Mouse (Mus musculus): ENCODE measurements around the gene Pp2d1. TPM values are rescaled to one million over a fixed set of nuclear protein-coding genes. Genes with fewer than 3 reads are reported as not detected.

The Pp2d1 gene
- polyA plus RNA-seq, 1 experiment, result not detected

DNA sequence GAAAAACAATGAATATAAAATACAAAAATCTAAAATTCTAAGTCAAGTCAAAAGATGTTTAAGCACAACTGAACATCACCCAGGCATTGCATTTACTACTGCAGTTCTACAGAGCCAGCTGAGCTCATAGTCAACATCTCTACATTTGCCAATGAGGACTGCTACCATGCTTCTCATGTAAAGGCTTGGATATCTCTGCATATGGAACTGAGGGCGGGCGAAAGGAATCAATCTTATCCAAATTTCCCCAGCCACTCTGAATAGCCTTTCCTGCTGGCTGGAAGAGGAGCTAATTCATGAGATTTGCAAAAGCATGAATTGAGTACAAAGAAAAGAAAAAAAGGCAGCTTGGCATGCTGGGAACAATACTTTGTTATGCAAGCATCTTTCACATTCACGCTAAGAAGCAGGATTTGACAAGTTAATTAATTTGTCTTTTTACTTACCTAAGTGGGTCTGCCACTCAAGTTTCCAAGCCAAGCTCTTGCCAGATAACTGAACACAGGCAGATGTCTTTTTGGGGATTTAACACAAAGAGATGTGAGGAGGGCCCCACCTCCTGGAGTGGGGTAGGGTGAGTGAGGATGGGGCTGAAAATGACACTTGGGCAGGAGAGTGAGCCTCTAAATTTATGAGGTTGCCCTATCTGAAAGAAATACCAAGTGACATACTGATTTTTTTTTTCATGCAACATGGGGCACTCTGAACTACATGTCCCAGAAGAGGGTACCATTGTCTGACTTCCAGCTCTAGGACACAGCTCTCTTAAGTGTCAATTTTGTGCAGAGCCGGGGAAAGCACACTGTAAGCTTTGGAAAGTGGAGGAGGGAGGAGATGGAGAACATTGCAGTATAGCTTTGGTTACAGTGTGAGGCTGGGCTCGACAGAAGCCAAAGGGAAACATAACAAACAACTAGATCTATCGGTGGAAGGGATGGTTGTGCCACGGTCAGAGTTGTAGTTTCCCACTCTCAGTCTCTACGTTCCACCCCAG is 12.4 kb upstream of the Pp2d1 start:
- no peaks in the 10 kb centered on the region for H3K27me3 ChIP-seq (ENCODE audit: control insufficient read depth, insufficient read depth, low read length)
- no peak overlapping the region for H3K27ac ChIP-seq (ENCODE audit: insufficient read depth, low read depth, low read length)
- H3K4me3 ChIP-seq (ENCODE audit: low read depth, low read length), result no peak overlapping the region
- no peaks in the 10 kb centered on the region for H3K36me3 ChIP-seq (ENCODE audit: control insufficient read depth, insufficient read depth, low read length)
- no peaks in the 10 kb centered on the region for H3K4me1 ChIP-seq (ENCODE audit: control insufficient read depth, insufficient read depth, insufficient read length, low read length)
- TF ChIP-seq POLR2A (IDR thresholded peaks at IDR 0.05; ENCODE audit: low read depth, low read length) (no peak), CTCF (IDR thresholded peaks at IDR 0.05; ENCODE audit: extremely low read depth, insufficient read length, insufficient replicate concordance, low read depth, low read length) (no peak)
- 86% methylated on average over 8 of the region's 8 CpGs for WGBS

DNA sequence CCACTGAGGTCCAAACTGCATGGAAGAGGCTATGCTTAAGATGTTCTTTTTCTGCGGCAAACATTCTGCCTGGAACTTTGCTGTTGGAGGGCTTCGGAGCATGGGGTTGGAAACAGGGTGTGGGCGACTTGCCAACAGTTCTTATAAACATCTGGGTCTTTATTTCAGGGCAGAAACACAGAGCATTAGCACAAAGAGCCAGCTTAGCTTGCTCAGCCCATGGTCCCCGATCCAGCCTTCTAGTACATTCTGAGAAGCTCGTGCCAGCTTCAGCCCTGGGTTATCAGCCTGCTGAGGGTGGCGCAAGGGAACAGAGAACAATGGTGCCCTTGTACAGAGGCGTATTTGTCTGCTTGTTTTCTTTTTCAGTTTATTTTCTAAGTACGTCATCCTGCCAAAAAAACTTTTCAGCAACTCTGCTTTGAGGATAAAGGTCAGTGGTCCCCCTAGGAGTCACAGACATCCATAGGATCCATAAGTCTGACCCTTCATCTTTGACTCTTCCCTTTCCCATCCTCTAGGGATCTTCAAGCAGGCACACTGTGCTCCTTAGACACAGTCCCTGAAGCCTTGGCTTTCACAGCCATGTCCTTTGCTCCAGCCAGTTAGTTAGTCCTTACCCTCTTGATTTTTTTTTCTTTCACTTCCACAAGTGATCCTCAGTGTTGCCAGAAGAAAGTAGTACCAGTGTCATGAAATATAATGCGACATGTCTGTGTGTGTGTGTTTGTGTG is 4.5 kb upstream of the Pp2d1 start:
- WGBS, result 38% methylated on average over 9 of the region's 9 CpGs
- Histone ChIP-seq H3K4me1 (ENCODE audit: control insufficient read depth, insufficient read depth, insufficient read length, low read length) (no peaks in the 10 kb centered on the region), H3K27me3 (ENCODE audit: control insufficient read depth, insufficient read depth, low read length) (no peaks in the 10 kb centered on the region), H3K4me3 (ENCODE audit: low read depth, low read length) (no peak overlapping the region), H3K36me3 (ENCODE audit: control insufficient read depth, insufficient read depth, low read length) (no peaks in the 10 kb centered on the region), H3K27ac (ENCODE audit: insufficient read depth, low read depth, low read length) (no peak overlapping the region)
- TF ChIP-seq CTCF (IDR thresholded peaks at IDR 0.05; ENCODE audit: extremely low read depth, insufficient read length, insufficient replicate concordance, low read depth, low read length) (no peak), POLR2A (IDR thresholded peaks at IDR 0.05; ENCODE audit: low read depth, low read length) (no peak)

DNA sequence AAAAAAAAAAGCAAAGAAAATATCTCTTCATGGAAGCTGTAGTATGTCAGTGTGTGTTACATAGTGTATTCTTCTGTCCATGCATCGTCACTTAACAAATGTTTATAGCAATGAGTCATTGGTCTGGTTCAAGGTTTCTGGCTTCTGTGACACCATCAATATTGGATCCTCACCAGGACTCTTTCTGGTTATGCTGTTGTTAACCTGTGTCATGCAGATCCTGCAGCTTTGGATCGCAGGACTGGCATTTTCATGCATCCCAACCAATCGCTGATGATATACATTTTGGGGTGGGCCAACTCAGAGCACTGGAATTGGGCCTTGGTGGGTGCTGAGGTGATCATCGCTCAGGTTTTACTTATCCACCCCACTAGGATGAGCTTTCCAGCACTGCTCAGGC is 3.3 kb upstream of the Pp2d1 start:
- H3K4me3 ChIP-seq (ENCODE audit: low read depth, low read length), result no peak overlapping the region
- 91% methylated on average over 4 of the region's 4 CpGs for WGBS
- TF ChIP-seq CTCF (IDR thresholded peaks at IDR 0.05; ENCODE audit: extremely low read depth, insufficient read length, insufficient replicate concordance, low read depth, low read length) (no peak), POLR2A (IDR thresholded peaks at IDR 0.05; ENCODE audit: low read depth, low read length) (no peak)
- H3K27me3 ChIP-seq (ENCODE audit: control insufficient read depth, insufficient read depth, low read length), result no peaks in the 10 kb centered on the region
- H3K4me1 ChIP-seq (ENCODE audit: control insufficient read depth, insufficient read depth, insufficient read length, low read length), result no peaks in the 10 kb centered on the region
- no peak overlapping the region for H3K27ac ChIP-seq (ENCODE audit: insufficient read depth, low read depth, low read length)
- H3K36me3 ChIP-seq (ENCODE audit: control insufficient read depth, insufficient read depth, low read length), result no peaks in the 10 kb centered on the region

DNA sequence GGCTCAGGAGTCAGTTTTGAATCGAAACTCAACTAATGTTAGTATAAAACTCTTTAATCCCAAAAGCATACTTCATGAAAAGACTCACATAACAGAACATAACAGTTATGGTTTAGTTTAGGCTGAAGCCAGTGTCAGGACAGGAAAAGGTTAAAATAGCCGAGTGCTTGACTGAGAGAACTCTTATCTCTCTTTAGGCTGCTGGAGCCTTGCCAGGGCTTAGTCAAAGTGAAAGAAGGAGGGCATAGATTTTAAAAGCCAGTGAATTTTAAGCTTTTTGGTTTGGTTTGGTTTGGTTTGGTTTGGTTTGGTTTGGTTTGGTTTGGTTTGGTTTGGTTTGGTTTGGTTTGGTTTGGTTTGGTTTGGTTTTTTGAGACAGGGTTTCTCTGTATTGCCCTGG is 6.8 kb downstream of the Pp2d1 start:
- TF ChIP-seq CTCF (IDR thresholded peaks at IDR 0.05; ENCODE audit: extremely low read depth, insufficient read length, insufficient replicate concordance, low read depth, low read length) (no peak), POLR2A (IDR thresholded peaks at IDR 0.05; ENCODE audit: low read depth, low read length) (no peak)
- Histone ChIP-seq H3K27me3 (ENCODE audit: control insufficient read depth, insufficient read depth, low read length) (no peaks in the 10 kb centered on the region), H3K4me1 (ENCODE audit: control insufficient read depth, insufficient read depth, insufficient read length, low read length) (no peaks in the 10 kb centered on the region), H3K27ac (ENCODE audit: insufficient read depth, low read depth, low read length) (no peak overlapping the region), H3K36me3 (ENCODE audit: control insufficient read depth, insufficient read depth, low read length) (no peaks in the 10 kb centered on the region), H3K4me3 (ENCODE audit: low read depth, low read length) (no peak overlapping the region)
- 18% methylated on average over 2 of the region's 2 CpGs for WGBS

DNA sequence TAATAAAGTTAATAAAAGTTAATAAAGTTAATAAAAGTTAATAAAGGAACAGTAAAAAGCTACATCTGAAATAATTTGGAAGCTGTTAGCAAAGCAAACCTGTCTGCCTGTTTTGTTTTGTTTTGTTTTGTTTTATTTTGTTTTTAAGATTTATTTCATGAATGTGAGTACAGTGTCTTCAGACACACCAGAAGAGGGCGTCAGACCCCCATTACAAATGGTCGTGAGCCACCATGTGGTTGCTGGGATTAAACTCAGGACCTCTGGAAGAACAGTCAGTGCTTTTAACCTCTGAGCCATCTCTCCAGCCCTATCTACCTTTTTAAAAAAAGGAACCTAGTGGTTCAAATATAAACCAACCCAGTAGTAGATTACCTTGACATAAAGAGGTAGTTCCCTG is 8.1 kb downstream of the Pp2d1 start:
- WGBS, result 17% methylated on average over 2 of the region's 2 CpGs
- H3K36me3 ChIP-seq (ENCODE audit: control insufficient read depth, insufficient read depth, low read length), result no peaks in the 10 kb centered on the region
- no peaks in the 10 kb centered on the region for H3K4me1 ChIP-seq (ENCODE audit: control insufficient read depth, insufficient read depth, insufficient read length, low read length)
- H3K27me3 ChIP-seq (ENCODE audit: control insufficient read depth, insufficient read depth, low read length), result no peaks in the 10 kb centered on the region
- TF ChIP-seq POLR2A (IDR thresholded peaks at IDR 0.05; ENCODE audit: low read depth, low read length), result no peak
- H3K27ac ChIP-seq (ENCODE audit: insufficient read depth, low read depth, low read length), result no peak overlapping the region
- no peak overlapping the region for H3K4me3 ChIP-seq (ENCODE audit: low read depth, low read length)

DNA sequence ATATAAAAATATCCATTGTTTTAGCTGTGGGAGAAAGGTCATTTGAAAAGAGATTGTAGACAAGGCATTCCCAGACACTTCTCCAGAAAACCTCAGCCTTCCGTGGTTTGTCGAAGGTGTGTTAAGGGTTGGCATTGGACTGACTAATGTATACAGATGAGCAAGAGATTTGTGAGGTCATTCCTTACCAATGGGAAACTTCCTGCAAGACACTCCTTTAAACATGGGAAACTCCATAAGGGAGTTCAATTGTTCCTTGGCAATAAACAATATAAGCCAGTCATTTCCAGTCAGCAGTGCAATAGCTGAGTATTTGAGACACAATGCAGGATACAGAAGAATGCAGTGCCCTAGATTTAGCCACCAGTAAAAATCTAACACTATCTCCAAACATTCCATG is 11.2 kb downstream of the Pp2d1 start:
- H3K27ac ChIP-seq (ENCODE audit: insufficient read depth, low read depth, low read length), result no peak overlapping the region
- H3K4me1 ChIP-seq (ENCODE audit: control insufficient read depth, insufficient read depth, insufficient read length, low read length), result no peaks in the 10 kb centered on the region
- H3K27me3 ChIP-seq (ENCODE audit: control insufficient read depth, insufficient read depth, low read length), result no peaks in the 10 kb centered on the region
- no peaks in the 10 kb centered on the region for H3K36me3 ChIP-seq (ENCODE audit: control insufficient read depth, insufficient read depth, low read length)
- WGBS, result 66% methylated on average over 2 of the region's 2 CpGs
- H3K4me3 ChIP-seq (ENCODE audit: low read depth, low read length), result no peak overlapping the region
- TF ChIP-seq POLR2A (IDR thresholded peaks at IDR 0.05; ENCODE audit: low read depth, low read length), result no peak
- TF ChIP-seq CTCF (IDR thresholded peaks at IDR 0.05; ENCODE audit: extremely low read depth, insufficient read length, insufficient replicate concordance, low read depth, low read length), result no peak

DNA sequence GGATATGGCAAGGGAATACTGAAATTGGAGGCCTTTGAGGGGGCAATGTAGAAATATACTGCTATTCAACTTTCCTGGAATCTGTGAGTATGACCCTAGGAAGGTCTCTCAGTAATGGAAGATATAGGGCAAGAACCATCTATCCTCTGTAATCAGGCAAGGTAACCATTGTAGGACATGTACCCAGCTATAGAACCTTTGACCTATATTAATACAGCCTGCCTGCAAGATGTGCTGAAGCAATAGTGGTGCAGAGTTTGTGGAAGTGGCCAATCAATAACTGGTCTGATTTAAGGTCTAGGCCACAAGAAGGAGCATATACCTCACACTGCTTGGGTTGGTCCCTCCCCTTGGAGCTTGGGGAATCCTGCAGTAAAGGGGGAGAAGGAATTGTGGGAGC is 18.7 kb downstream of the Pp2d1 start:
- Histone ChIP-seq H3K4me3 (ENCODE audit: low read depth, low read length) (no peak overlapping the region), H3K36me3 (ENCODE audit: control insufficient read depth, insufficient read depth, low read length) (0 out of 2 replicates have a peak, but pooled peaks cover 2% of the 10 kb centered on the region), H3K27ac (ENCODE audit: insufficient read depth, low read depth, low read length) (no peak overlapping the region), H3K27me3 (ENCODE audit: control insufficient read depth, insufficient read depth, low read length) (no peaks in the 10 kb centered on the region), H3K4me1 (ENCODE audit: control insufficient read depth, insufficient read depth, insufficient read length, low read length) (no peaks in the 10 kb centered on the region)
- TF ChIP-seq CTCF (IDR thresholded peaks at IDR 0.05; ENCODE audit: extremely low read depth, insufficient read length, insufficient replicate concordance, low read depth, low read length) (no peak), POLR2A (IDR thresholded peaks at IDR 0.05; ENCODE audit: low read depth, low read length) (no peak)

Data from small intestine, adult 2 months (tissue).